Mouse (Mus musculus) heart, adult 8-10 months (tissue): ENCODE measurements at regions not wholly inside any gene's neighbourhood (a gene's known extent, or its start where the extent isn't known, plus 50 kb on each side); places are given as distances from the start of the nearest gene placed in this dataset.

Experiments
- DNase-seq: peaks from one replicate; pipeline ENCODE4 v3.0.0; 2022; ENCODE audit warnings: low spot score

- no peak for DNase-seq
Measured at GRCm38 (mm10) chr5:148454200-148454599, 54.5 kb upstream of the Slc7a1 start.

- no peak for DNase-seq
Measured at GRCm38 (mm10) chr5:148453776-148454175, 54.1 kb upstream of the Slc7a1 start.

- DNase-seq: no peak
Measured at GRCm38 (mm10) chr5:148452909-148453632, 53.4 kb upstream of the Slc7a1 start.

DNA sequence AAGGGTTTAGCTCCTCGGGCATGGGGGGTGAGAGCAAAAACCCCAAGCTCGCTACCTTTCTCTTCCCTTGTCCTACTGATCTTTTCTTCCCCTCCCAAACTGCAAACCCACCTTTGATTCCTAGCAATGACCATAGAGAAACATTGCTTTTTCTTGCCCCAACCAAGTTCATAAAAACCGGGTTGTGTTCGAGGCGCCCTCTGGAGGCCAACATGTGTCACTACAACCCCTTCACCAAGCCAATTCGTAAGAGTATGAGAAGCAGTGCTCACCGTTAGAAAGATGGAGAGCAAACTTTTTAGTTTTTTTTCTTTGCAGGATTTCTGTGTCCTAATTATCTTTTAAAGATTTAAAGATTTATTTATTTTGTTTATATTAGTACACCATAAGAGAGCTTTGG lies 52.1 kb upstream of the Slc7a1 start:
- peak; percentile 53 for DNase-seq

- DNase-seq: peak; percentile 50
Measured at GRCm38 (mm10) chr5:148450924-148451323, 51.2 kb upstream of the Slc7a1 start.
